14 mouse cellular contexts compared by ENCODE assay signal in genomic region chr2:37689064-37689615, GRCm38 (mm10).
"Had no signal": no experiment of that assay in that cellular context is flagged by ENCODE, and none has a peak within 500 bp of the region (broad histone marks: within the 10 kb centered on the region; RNA-seq: fewer than 3 reads in every experiment).

No protein-coding gene starts in this region.

- H3K36me3 ChIP-seq: limb, embryonic 13.5 days; liver, embryonic 13.5 days; neural tube, embryonic 15.5 days had no signal

- H3K4me3 ChIP-seq: limb, embryonic 13.5 days; liver, embryonic 13.5 days; midbrain, embryonic 10.5 days; myocyte; neural tube, embryonic 15.5 days had no signal

- H3K27ac ChIP-seq: limb, embryonic 13.5 days; liver, embryonic 13.5 days; midbrain, embryonic 10.5 days; neural tube, embryonic 15.5 days had no signal

- H3K4me2 ChIP-seq: limb, embryonic 13.5 days; liver, embryonic 13.5 days; neural tube, embryonic 15.5 days had no signal

- H3K9ac ChIP-seq: limb, embryonic 13.5 days; liver, embryonic 13.5 days; neural tube, embryonic 15.5 days had no signal

- DNase-seq: kidney, adult 18-20 months; kidney, postnatal 25 days; left cerebral cortex, postnatal 4 days; liver, embryonic 13.5 days; lung, adult 18-20 months; lung, postnatal 36 days; midbrain, embryonic 14.5 days; right cerebral cortex, adult 18-20 months; thymus, adult 18-20 months; thymus, postnatal 25 days had no signal

- H3K9me3 ChIP-seq: liver, embryonic 13.5 days; midbrain, embryonic 10.5 days; neural tube, embryonic 15.5 days had no signal

- H3K27me3 ChIP-seq: limb, embryonic 13.5 days; liver, embryonic 13.5 days; neural tube, embryonic 15.5 days had no signal

- H3K4me1 ChIP-seq: liver, embryonic 13.5 days; midbrain, embryonic 10.5 days; neural tube, embryonic 15.5 days had no signal
